Mouse (Mus musculus) lung, adult 2 months (tissue): Measurements from ENCODE around the gene Lhfpl3. TPM values are rescaled to one million over a fixed set of nuclear protein-coding genes. Genes with fewer than 3 reads are reported as not detected.

ENCODE experiments used
- DNase-seq: peaks from one replicate; pipeline ENCODE4 v3.0.0; 2022
- H3K4me1 ChIP-seq: fragments of 200-500 bp; 2 replicates; pipeline ENCODE4 v1.6.1; 2011; ENCODE audit warnings: low read length; ENCODE audit not compliant: control insufficient read depth, insufficient read depth
- H3K4me3 ChIP-seq: fragments of 200-500 bp; replicated peaks from 2 replicates; pipeline ENCODE3; 2011; ENCODE audit warnings: low read depth, mild to moderate bottlenecking, control low read depth, low read length; ENCODE audit errors: extremely low read depth
- CTCF ChIP-seq: fragments of 200-500 bp; IDR thresholded peaks from 2 replicates; pipeline ENCODE4 v1.5.1; 2011; ENCODE audit warnings: mild to moderate bottlenecking, low read length, control low read depth; ENCODE audit not compliant: insufficient read depth
- POLR2A ChIP-seq: fragments of 200-500 bp; IDR thresholded peaks from 2 replicates; pipeline ENCODE4 v1.6.1; 2011; ENCODE audit warnings: low read depth, mild to moderate bottlenecking, control low read depth, low read length, borderline replicate concordance; ENCODE audit errors: extremely low read depth
- WGBS: fragments of 180-500 bp; shearing (Covaris S2); methylation state at CpG from one replicate; pipeline ENCODE4 v1.1.7; 2018; 5-methylcytosine and 5-hydroxymethylcytosine counted together
- polyA plus RNA-seq: library from polyadenylated mRNA; depleted of rRNA; stranded (reverse); fragments of >200 nt; gene quantifications from 2 replicates; pipeline ENCODE4 v1.2.3, GENCODE M21; 2012

The Lhfpl3 gene
- polyA plus RNA-seq, 1 experiment: 0.12 TPM

GRCm38 (mm10) chr5:23010460-23010859, 264.6 kb downstream of the Lhfpl3 start:
- DNase-seq: no peak
- 21% methylated on average over 1 of the region's 1 CpGs for WGBS
- no peaks in the 10 kb centered on the region for H3K4me1 ChIP-seq
- no peak overlapping the region for H3K4me3 ChIP-seq
- no peak for TF ChIP-seq POLR2A
- no peak for TF ChIP-seq CTCF

GRCm38 (mm10) chr5:23013997-23014396, 268.1 kb downstream of the Lhfpl3 start:
- H3K4me1 ChIP-seq: no peaks in the 10 kb centered on the region
- TF ChIP-seq CTCF (no peak), POLR2A (no peak)
- DNase-seq: no peak
- H3K4me3 ChIP-seq: no peak overlapping the region

DNA sequence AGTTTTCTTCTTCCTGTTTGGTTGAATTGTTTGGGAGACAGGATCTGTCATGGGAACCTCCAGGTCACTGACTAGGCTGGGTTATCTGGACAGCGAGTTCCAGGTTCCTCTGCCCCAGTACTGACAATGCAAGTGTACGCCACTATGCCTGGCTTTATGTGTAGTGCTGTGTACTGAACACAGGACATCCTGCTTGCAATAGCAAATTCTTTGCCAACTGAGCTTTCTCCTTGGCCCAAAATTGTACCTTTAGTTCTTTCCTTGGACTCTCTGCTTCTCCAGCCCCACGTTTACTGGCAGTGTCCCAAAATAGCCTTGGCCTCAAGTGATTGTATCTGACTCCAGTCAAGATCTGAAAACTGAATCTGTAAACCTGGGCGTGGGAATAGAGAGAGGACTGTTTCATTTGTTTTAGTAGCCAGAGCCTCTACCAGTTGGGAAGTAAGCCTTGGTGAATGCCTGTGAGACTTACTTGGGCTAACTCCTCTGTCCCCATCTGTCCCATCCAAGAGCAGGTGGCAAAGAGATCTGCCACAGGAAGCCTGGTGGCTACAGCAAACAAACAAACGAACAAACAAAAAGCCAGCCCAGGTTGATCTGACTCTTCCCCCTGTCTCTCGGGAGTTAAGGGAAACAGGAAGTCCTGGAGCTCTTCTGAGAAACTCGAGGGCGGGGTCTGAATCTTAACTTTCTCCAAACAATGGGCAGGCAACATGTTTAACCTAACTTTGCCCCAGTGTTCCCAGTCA, 269.9 kb downstream of the Lhfpl3 start:
- DNase-seq: no peak
- H3K4me1 ChIP-seq: no peaks in the 10 kb centered on the region

GRCm38 (mm10) chr5:23034944-23035726, 289.3 kb downstream of the Lhfpl3 start:
- H3K4me3 ChIP-seq: no peak overlapping the region
- no peak for DNase-seq
- no peaks in the 10 kb centered on the region for H3K4me1 ChIP-seq
- WGBS: 50% methylated on average over 6 of the region's 6 CpGs
- TF ChIP-seq CTCF: no peak
- TF ChIP-seq POLR2A: no peak

More for the DNA sequence above, 269.9 kb downstream of the Lhfpl3 start:
- H3K4me3 ChIP-seq: no peak overlapping the region
- 36% methylated on average over 8 of the region's 8 CpGs for WGBS
- no peak for TF ChIP-seq CTCF
- no peak for TF ChIP-seq POLR2A

DNA sequence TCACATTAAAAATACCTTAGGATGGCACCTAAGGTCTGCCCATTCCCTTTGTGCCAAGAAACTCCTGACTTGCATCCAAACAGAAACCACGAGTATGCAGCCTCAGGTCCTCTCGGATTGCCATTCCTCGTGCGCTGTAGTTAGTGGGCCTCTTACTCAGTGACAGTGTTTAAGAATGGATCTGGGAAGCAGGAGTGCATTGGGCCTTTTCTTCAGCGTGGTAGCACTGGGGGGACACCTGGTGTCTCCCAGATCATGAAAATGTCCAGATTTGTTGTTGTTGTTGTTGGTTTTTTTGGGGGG, 289.8 kb downstream of the Lhfpl3 start:
- Histone ChIP-seq H3K4me1 (no peaks in the 10 kb centered on the region), H3K4me3 (no peak overlapping the region)
- WGBS: 73% methylated on average over 5 of the region's 5 CpGs
- DNase-seq: no peak
- TF ChIP-seq CTCF (no peak), POLR2A (no peak)

DNA sequence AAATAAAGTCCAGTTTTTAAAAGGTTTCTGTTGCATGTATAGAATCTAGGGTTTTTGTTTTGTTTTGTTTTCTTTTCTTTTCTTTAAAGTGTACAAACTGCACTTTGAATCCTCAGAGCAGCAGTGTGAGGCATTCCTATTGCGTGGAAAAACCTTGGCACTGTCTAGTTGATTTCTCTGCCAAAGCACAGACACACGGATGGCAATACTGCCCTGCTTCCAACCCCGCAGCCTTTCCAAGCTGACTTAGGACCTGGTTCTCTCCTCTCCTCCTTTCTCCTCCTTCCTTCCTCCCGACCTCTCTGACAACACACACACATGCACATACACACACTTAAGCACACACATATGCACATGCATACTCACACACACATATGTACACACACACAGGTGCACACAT, 294.6 kb downstream of the Lhfpl3 start:
- no peak overlapping the region for H3K4me3 ChIP-seq
- 56% methylated on average over 4 of the region's 4 CpGs for WGBS
- TF ChIP-seq CTCF (no peak), POLR2A (no peak)

GRCm38 (mm10) chr5:23042862-23043261, 297.0 kb downstream of the Lhfpl3 start:
- WGBS: 84% methylated on average over 5 of the region's 5 CpGs
- TF ChIP-seq POLR2A: no peak
- Histone ChIP-seq H3K4me1 (no peaks in the 10 kb centered on the region), H3K4me3 (no peak overlapping the region)
- no peak for DNase-seq

More for the DNA sequence above, 294.6 kb downstream of the Lhfpl3 start:
- no peaks in the 10 kb centered on the region for H3K4me1 ChIP-seq
- no peak for DNase-seq

GRCm38 (mm10) chr5:23049083-23049663, 303.3 kb downstream of the Lhfpl3 start:
- H3K4me3 ChIP-seq: no peak overlapping the region
- 62% methylated on average over 7 of the region's 7 CpGs for WGBS
- no peak for TF ChIP-seq POLR2A
- TF ChIP-seq CTCF: no peak
- no peaks in the 10 kb centered on the region for H3K4me1 ChIP-seq
- DNase-seq: no peak

DNA sequence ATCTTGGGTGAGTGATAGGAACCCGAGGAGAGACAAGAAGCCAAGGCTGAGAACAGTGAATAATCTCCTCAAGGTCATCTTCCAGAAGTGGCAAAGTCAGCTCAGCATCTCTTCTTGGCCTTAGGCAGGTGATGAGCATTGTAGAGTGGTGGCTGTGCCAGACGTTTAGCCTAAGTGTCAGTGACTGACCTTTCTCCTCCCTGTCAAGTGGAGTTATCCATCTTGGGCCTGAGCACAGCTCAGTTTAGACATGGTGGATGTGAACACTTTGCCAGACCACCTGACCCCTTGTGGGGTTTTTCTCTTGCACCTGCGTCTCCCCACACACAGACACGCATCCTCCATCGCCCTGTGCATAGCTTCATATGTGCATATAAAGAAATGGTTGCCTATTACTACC, 305.6 kb downstream of the Lhfpl3 start:
- TF ChIP-seq CTCF (no peak), POLR2A (no peak)
- no peak for DNase-seq
- H3K4me3 ChIP-seq: no peak overlapping the region
- H3K4me1 ChIP-seq: no peaks in the 10 kb centered on the region
- 70% methylated on average over 5 of the region's 5 CpGs for WGBS
